Comparison of ENCODE assay signal across 17 mouse cellular contexts in genomic region chrX:103329386-103329785, GRCm38 (mm10). TPM values are rescaled to one million over a fixed set of nuclear protein-coding genes. Genes with fewer than 3 reads are reported as not detected.
"Had no signal": no experiment of that assay in that cellular context is flagged by ENCODE, and none has a peak within 500 bp of the region (broad histone marks: within the 10 kb centered on the region; RNA-seq: fewer than 3 reads in every experiment).

No protein-coding gene starts in this region.

- H3K9me3 ChIP-seq: limb, embryonic 12.5 days; midbrain, embryonic 13.5 days; neural tube, embryonic 15.5 days had no signal

- DNase-seq: kidney, postnatal 10 days; lung, adult 18-20 months; right cerebral cortex, adult 18-20 months; right cerebral cortex, postnatal 25 days; thymus, postnatal 36 days had no signal

- ATAC-seq: midbrain, embryonic 13.5 days had no signal

- H3K4me1 ChIP-seq: limb, embryonic 12.5 days; midbrain, embryonic 13.5 days; neural tube, embryonic 15.5 days had no signal

- H3K36me3 ChIP-seq: limb, embryonic 12.5 days; midbrain, embryonic 13.5 days; neural tube, embryonic 15.5 days had no signal

- H3K4me2 ChIP-seq: limb, embryonic 12.5 days; midbrain, embryonic 13.5 days; neural tube, embryonic 15.5 days had no signal

- H3K4me3 ChIP-seq: limb, embryonic 12.5 days; midbrain, embryonic 13.5 days; myocyte; neural tube, embryonic 15.5 days had no signal

- H3K27ac ChIP-seq: limb, embryonic 12.5 days; liver, embryonic 14.5 days; midbrain, embryonic 13.5 days; neural tube, embryonic 15.5 days had no signal

- H3K9ac ChIP-seq: limb, embryonic 12.5 days; liver, embryonic 14.5 days; midbrain, embryonic 13.5 days; neural tube, embryonic 15.5 days had no signal

RNA-seq across cellular contexts. Expression of gene Cdx4, which starts 8.2 kb away (rescaled TPM):
- polyA plus RNA-seq: kidney, embryonic 14.5 days; large intestine, adult 2 months; limb, embryonic 12.5 days; liver, embryonic 14.5 days; lung, embryonic 16.5 days; midbrain, embryonic 13.5 days; myocyte; neural tube, embryonic 11.5 days; neural tube, embryonic 15.5 days; small intestine, adult 2 months; stomach, embryonic 16.5 days; thymus, postnatal 0 days had no signal
